Mouse (Mus musculus): ENCODE measurements at regions not wholly inside any gene's neighbourhood (a gene's known extent, or its start where the extent isn't known, plus 50 kb on each side); places are given as distances from the start of the nearest gene placed in this dataset.

GRCm38 (mm10) chr4:40400089-40400488 lies 71.9 kb upstream of the Tmem215 start:
- no peak for DNase-seq (ENCODE audit: low read depth)

DNA sequence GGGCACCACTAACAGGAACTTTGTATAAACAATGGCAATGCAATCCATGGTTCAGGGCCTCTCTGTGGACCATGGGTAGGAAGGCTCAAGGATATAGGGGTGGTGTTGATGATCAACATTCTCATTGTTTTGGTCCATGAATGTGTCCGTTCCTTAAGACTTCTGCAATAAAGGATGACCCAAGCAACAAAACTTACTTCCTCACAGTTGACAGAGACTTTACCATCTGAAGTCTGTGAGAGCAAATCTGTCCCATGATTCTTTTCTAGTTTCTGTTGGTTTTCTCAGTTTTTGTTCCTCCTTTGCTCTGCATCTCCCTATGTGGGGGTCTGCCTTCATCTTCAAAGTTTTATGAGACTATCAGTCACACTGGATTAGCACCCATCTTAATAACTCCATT lies 81.8 kb upstream of the Tmem215 start:
- no peak for DNase-seq (ENCODE audit: low read depth)

- no peak for DNase-seq (ENCODE audit: low read depth)
Measured at GRCm38 (mm10) chr4:40385284-40385683, 86.7 kb upstream of the Tmem215 start.

DNA sequence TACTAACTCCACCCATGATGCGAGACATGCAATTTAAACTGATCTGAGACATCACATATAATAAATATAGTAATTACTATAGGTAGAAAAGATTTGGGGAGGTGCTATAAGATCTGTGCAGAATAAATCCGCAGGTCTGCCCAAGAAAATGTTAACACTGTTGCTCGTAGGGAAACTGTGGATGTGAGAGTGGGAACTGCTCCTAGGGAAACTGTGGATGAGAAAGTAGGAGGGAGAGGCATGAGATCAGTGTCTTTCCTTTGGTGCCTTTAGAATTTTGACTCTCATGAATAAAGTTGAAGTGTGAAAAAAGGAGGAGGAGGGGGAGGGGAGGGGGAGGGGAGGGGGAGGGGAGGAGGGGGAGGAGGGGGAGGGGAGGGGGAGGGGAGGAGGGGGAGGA lies 87.3 kb upstream of the Tmem215 start:
- no peak for DNase-seq (ENCODE audit: low read depth)

GRCm38 (mm10) chr4:40380309-40380708 lies 91.7 kb upstream of the Tmem215 start:
- peak; percentile 28 for DNase-seq (ENCODE audit: low read depth)

- DNase-seq (ENCODE audit: low read depth) = no peak
Measured at GRCm38 (mm10) chr4:40375439-40376154, 96.4 kb upstream of the Ndufb6 start.

DNA sequence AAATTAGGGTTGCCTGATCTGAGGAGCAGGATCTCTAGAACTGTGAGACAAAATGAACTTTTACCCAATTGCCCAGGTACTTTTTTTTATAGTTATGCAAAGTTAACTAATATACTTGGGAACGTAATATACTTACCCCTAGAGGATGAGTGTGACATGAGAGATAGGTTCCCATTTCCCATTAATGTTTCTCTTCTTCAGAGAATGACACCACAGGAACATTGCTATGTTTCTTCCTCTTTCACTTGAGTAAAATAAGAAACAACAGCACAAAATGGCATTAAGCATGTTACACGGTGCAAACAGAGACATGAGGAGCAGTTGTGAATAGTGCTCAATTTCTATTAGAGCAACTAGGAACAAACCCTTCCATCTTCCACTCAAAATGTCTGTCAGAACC lies 95.0 kb upstream of the Ndufb6 start:
- no peak for DNase-seq (ENCODE audit: low read depth)

- DNase-seq (ENCODE audit: low read depth) = peak; percentile 63
Measured at GRCm38 (mm10) chr4:40364329-40364728, 85.1 kb upstream of the Ndufb6 start.

- DNase-seq (ENCODE audit: low read depth) = no peak
Measured at GRCm38 (mm10) chr4:40359307-40359706, 80.1 kb upstream of the Ndufb6 start.

DNA sequence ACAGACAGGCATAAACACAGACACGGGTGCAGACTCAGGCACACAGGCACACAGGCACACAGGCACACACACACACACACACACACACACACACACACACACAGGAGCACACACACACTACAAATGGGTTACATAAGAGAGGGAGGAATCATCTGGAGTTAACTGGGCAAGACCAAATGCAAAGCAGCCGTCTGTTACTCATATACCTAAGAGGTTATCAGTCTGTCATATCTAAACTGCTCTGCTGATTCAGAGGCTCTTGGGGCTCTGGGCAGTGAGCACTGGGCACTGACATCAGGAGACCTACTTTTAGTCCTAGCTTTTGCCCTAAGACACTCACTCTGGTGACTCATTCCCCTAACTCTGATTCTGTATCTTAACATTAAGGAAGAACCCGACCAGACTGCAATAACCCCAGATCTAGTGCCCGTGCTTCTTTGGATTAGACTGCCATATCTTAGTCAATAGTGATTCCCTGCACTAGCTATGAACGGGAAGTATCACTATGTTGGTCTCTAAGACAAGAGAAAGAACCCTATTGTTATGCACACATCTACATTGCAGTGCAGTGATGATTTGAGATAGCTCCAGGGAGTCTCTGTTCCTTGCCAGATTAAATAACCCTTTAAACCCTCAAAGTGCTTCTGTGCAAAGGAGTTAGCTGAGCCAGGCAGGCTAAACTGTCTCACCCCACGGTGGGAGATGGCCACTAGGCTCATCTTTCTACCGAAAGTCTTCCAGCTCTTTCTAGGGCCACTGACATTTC lies 78.0 kb upstream of the Ndufb6 start:
- DNase-seq (ENCODE audit: low read depth) = peak; percentile 96

DNA sequence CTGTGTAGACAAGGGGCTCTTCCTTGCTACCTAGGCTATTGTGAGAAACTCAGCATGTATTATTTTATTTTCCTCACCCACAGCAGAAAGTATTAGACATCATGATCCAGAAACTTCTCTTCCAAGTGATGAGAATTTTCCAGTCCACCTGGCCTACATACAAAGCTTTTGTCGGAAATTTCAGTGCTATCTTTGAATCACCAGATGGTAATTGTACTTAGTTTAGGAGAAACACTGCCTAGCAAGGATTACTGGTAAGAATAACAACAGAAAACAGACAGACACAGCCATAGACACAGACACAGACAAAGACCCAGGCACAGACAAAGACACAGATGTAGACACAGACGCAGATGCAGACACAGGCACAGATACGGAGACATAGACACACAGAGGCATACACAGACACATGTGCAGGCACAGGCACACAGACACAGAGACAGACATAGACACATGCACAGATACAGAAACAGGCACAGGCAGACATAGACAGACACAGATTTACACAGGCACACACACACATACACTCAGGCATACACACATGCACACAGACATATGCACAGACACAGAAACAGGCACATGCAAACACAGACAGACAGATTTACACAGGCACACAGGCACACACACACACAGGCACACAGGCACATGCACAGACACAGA lies 76.7 kb upstream of the Ndufb6 start:
- no peak for DNase-seq (ENCODE audit: low read depth)

- no peak for DNase-seq (ENCODE audit: low read depth)
Measured at GRCm38 (mm10) chr4:40354456-40354855, 75.2 kb upstream of the Ndufb6 start.

GRCm38 (mm10) chr4:40351648-40352047 lies 72.4 kb upstream of the Ndufb6 start:
- DNase-seq (ENCODE audit: low read depth) = no peak

GRCm38 (mm10) chr4:40351090-40351489 lies 71.9 kb upstream of the Ndufb6 start:
- no peak for DNase-seq (ENCODE audit: low read depth)

- no peak for DNase-seq (ENCODE audit: low read depth)
Measured at GRCm38 (mm10) chr4:40345847-40346246, 66.6 kb upstream of the Ndufb6 start.

GRCm38 (mm10) chr4:40342181-40342580 lies 63.0 kb upstream of the Ndufb6 start:
- no peak for DNase-seq (ENCODE audit: low read depth)

- DNase-seq (ENCODE audit: low read depth) = peak; percentile 74
Measured at GRCm38 (mm10) chr4:40334841-40335240, 55.6 kb upstream of the Ndufb6 start.

DNA sequence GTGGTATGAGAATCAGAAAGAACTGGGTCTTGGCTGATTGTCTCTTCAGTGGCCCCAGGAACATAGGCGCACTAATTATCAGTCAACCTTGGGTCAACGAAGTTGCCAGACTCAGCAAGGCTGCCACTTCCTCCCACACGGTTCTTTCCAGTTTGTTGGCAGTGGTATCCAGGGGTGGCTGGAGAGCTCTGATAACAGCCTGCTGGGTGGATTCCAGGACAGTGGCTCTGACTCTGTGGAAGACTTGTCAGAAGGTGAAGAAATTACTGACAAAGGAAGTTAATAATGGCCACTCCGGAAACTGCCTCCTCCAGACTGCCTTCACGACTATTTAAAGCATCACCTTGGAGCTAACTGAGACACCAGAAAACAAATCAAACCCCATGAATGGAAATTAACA lies 50.5 kb upstream of the Ndufb6 start:
- peak; percentile 96 for DNase-seq (ENCODE audit: low read depth)
